Mouse (Mus musculus): ENCODE measurements at regions not wholly inside any gene's neighbourhood (a gene's known extent, or its start where the extent isn't known, plus 50 kb on each side); places are given as distances from the start of the nearest gene placed in this dataset.
"Not testable (repeated sequence)": the region's sequence is repeated elsewhere in the genome, so short reads cannot be mapped to it uniquely, and the experiment has no call there.

- no peaks in the 10 kb centered on the region for H3K27me3 ChIP-seq (ENCODE audit: control insufficient read depth, insufficient read depth, low read length)
- no peaks in the 10 kb centered on the region for H3K36me3 ChIP-seq (ENCODE audit: control insufficient read depth, insufficient read depth, low read length)
- H3K4me1 ChIP-seq (ENCODE audit: control insufficient read depth, insufficient read depth, insufficient read length): no peaks in the 10 kb centered on the region
- 90% methylated on average over 15 of the region's 15 CpGs for WGBS
- no peak overlapping the region for H3K4me3 ChIP-seq (ENCODE audit: extremely low read depth, insufficient read depth, insufficient read length)
- H3K27ac ChIP-seq (ENCODE audit: insufficient read depth, low read length): no peak overlapping the region
- no peak for DNase-seq (ENCODE audit: low read depth in 1 of 2, low spot score in 2 of 2)
- TF ChIP-seq POLR2A (IDR thresholded peaks at IDR 0.05; ENCODE audit: low read depth, low read length): no peak
- TF ChIP-seq CTCF (IDR thresholded peaks at IDR 0.05; ENCODE audit: extremely low read depth, insufficient read depth, insufficient read length, insufficient replicate concordance): no peak
Observed at GRCm38 (mm10) chr6:61042667-61043523, 118.1 kb downstream of the Mmrn1 start.

GRCm38 (mm10) chr6:61043524-61044450 is 119.0 kb downstream of the Mmrn1 start:
- Histone ChIP-seq H3K27ac (ENCODE audit: insufficient read depth, low read length) (no peak overlapping the region), H3K4me3 (ENCODE audit: extremely low read depth, insufficient read depth, insufficient read length) (no peak overlapping the region), H3K27me3 (ENCODE audit: control insufficient read depth, insufficient read depth, low read length) (no peaks in the 10 kb centered on the region), H3K4me1 (ENCODE audit: control insufficient read depth, insufficient read depth, insufficient read length) (no peaks in the 10 kb centered on the region), H3K36me3 (ENCODE audit: control insufficient read depth, insufficient read depth, low read length) (no peaks in the 10 kb centered on the region)
- TF ChIP-seq CTCF (IDR thresholded peaks at IDR 0.05; ENCODE audit: extremely low read depth, insufficient read depth, insufficient read length, insufficient replicate concordance) (no peak), POLR2A (IDR thresholded peaks at IDR 0.05; ENCODE audit: low read depth, low read length) (no peak)
- 87% methylated on average over 9 of the region's 9 CpGs for WGBS
- no peak for DNase-seq (ENCODE audit: low read depth in 1 of 2, low spot score in 2 of 2)

- DNase-seq (ENCODE audit: low read depth in 1 of 2, low spot score in 2 of 2); H3K27me3 ChIP-seq (ENCODE audit: control insufficient read depth, insufficient read depth, low read length); H3K4me3 ChIP-seq (ENCODE audit: extremely low read depth, insufficient read depth, insufficient read length); H3K36me3 ChIP-seq (ENCODE audit: control insufficient read depth, insufficient read depth, low read length); H3K27ac ChIP-seq (ENCODE audit: insufficient read depth, low read length); H3K4me1 ChIP-seq (ENCODE audit: control insufficient read depth, insufficient read depth, insufficient read length): not testable (repeated sequence)
- 87% methylated on average over 6 of the region's 6 CpGs for WGBS
Observed at GRCm38 (mm10) chr6:61047667-61048066, 122.9 kb downstream of the Mmrn1 start.

- Histone ChIP-seq H3K4me1 (ENCODE audit: control insufficient read depth, insufficient read depth, insufficient read length) (peaks cover 4% of the 10 kb centered on the region; the same call in 1 of the 2 replicates), H3K36me3 (ENCODE audit: control insufficient read depth, insufficient read depth, low read length) (no peaks in the 10 kb centered on the region), H3K27ac (ENCODE audit: insufficient read depth, low read length) (no peak overlapping the region), H3K4me3 (ENCODE audit: extremely low read depth, insufficient read depth, insufficient read length) (no peak overlapping the region), H3K27me3 (ENCODE audit: control insufficient read depth, insufficient read depth, low read length) (no peaks in the 10 kb centered on the region)
- TF ChIP-seq CTCF (IDR thresholded peaks at IDR 0.05; ENCODE audit: extremely low read depth, insufficient read depth, insufficient read length, insufficient replicate concordance) (no peak), POLR2A (IDR thresholded peaks at IDR 0.05; ENCODE audit: low read depth, low read length) (no peak)
- 26% methylated on average over 4 of the region's 4 CpGs for WGBS
- peak in 1 of 2 experiments; percentile 32 for DNase-seq (ENCODE audit: low read depth in 1 of 2, low spot score in 2 of 2)
Observed at GRCm38 (mm10) chr6:61063129-61063528, 117.0 kb upstream of the Ccser1 start.

- no peaks in the 10 kb centered on the region for H3K27me3 ChIP-seq (ENCODE audit: control insufficient read depth, insufficient read depth, low read length)
- TF ChIP-seq POLR2A (IDR thresholded peaks at IDR 0.05; ENCODE audit: low read depth, low read length): no peak
- no peak for TF ChIP-seq CTCF (IDR thresholded peaks at IDR 0.05; ENCODE audit: extremely low read depth, insufficient read depth, insufficient read length, insufficient replicate concordance)
- H3K27ac ChIP-seq (ENCODE audit: insufficient read depth, low read length): no peak overlapping the region
- DNase-seq (ENCODE audit: low read depth in 1 of 2, low spot score in 2 of 2): peak; percentile 13 to 49
- H3K4me1 ChIP-seq (ENCODE audit: control insufficient read depth, insufficient read depth, insufficient read length): peaks cover 4% of the 10 kb centered on the region; the same call in 1 of the 2 replicates
- no peak overlapping the region for H3K4me3 ChIP-seq (ENCODE audit: extremely low read depth, insufficient read depth, insufficient read length)
- no peaks in the 10 kb centered on the region for H3K36me3 ChIP-seq (ENCODE audit: control insufficient read depth, insufficient read depth, low read length)
Observed at GRCm38 (mm10) chr6:61065769-61066168, 114.4 kb upstream of the Ccser1 start.

GRCm38 (mm10) chr6:61066501-61067282 is 113.4 kb upstream of the Ccser1 start:
- WGBS: 74% methylated on average over 10 of the region's 10 CpGs
- Histone ChIP-seq H3K4me3 (ENCODE audit: extremely low read depth, insufficient read depth, insufficient read length) (no peak overlapping the region), H3K27ac (ENCODE audit: insufficient read depth, low read length) (no peak overlapping the region), H3K36me3 (ENCODE audit: control insufficient read depth, insufficient read depth, low read length) (no peaks in the 10 kb centered on the region), H3K27me3 (ENCODE audit: control insufficient read depth, insufficient read depth, low read length) (no peaks in the 10 kb centered on the region), H3K4me1 (ENCODE audit: control insufficient read depth, insufficient read depth, insufficient read length) (peaks cover 4% of the 10 kb centered on the region; the same call in 1 of the 2 replicates)
- TF ChIP-seq POLR2A (IDR thresholded peaks at IDR 0.05; ENCODE audit: low read depth, low read length) (no peak), CTCF (IDR thresholded peaks at IDR 0.05; ENCODE audit: extremely low read depth, insufficient read depth, insufficient read length, insufficient replicate concordance) (no peak)
- no peak for DNase-seq (ENCODE audit: low read depth in 1 of 2, low spot score in 2 of 2)
